Mouse (Mus musculus) kidney, embryonic 14.5 days (tissue): ENCODE measurements around the gene Cbr3. TPM values are rescaled to one million over a fixed set of nuclear protein-coding genes. Genes with fewer than 3 reads are reported as not detected.

ENCODE experiments used
- ATAC-seq: fragments of 200-750 bp; cut with Nextera tagmentation; 2 replicates; pipeline ENCODE4 v1.8.0; 2017; ENCODE audit warnings: moderate number of reproducible peaks, mild to moderate bottlenecking, moderate TSS enrichment, moderate library complexity; ENCODE audit not compliant: low FRiP score, low TSS enrichment
- H3K27ac ChIP-seq: fragments of 300-500 bp; sonication (generic); 2 replicates; pipeline ENCODE4 v1.5.1; 2014; ENCODE audit warnings: low read depth, mild to moderate bottlenecking, low read length, moderate library complexity, mixed read lengths
- H3K27me3 ChIP-seq: fragments of 300-500 bp; sonication (generic); 2 replicates; pipeline ENCODE4 v1.6.1; 2014; ENCODE audit warnings: mild to moderate bottlenecking, low read length; ENCODE audit not compliant: control insufficient read depth, insufficient read depth
- H3K36me3 ChIP-seq: fragments of 300-500 bp; sonication (generic); 2 replicates; pipeline ENCODE4 v1.6.1; 2014; ENCODE audit warnings: low read length, mixed read lengths; ENCODE audit not compliant: control insufficient read depth, insufficient read depth
- H3K4me1 ChIP-seq: fragments of 300-500 bp; sonication (generic); 2 replicates; pipeline ENCODE4 v1.6.1; 2014; ENCODE audit warnings: low read length, mixed read lengths; ENCODE audit not compliant: control insufficient read depth, insufficient read depth
- H3K4me2 ChIP-seq: fragments of 300-500 bp; sonication (generic); replicated peaks from 2 replicates; pipeline ENCODE4 v1.6.1; 2014; ENCODE audit warnings: low read depth, mild to moderate bottlenecking, low read length
- H3K4me3 ChIP-seq: fragments of 300-500 bp; sonication (generic); 2 replicates; pipeline ENCODE4 v1.5.1; 2014; ENCODE audit warnings: mild to moderate bottlenecking, low read length
- H3K9ac ChIP-seq: fragments of 300-500 bp; sonication (generic); 2 replicates; pipeline ENCODE4 v1.6.1; 2014; ENCODE audit warnings: low read depth, mild to moderate bottlenecking, low read length, moderate library complexity
- H3K9me3 ChIP-seq: fragments of 300-500 bp; sonication (generic); 2 replicates; pipeline ENCODE4 v1.6.1; 2016; ENCODE audit warnings: low read length; ENCODE audit not compliant: control insufficient read depth
- WGBS: fragments of 180-500 bp; shearing (Covaris S2); extraction: QIAGEN DNeasy Blood & Tissue Kit; methylation state at CpG from one replicate; pipeline ENCODE4 v1.1.7; 2014; 5-methylcytosine and 5-hydroxymethylcytosine counted together
- polyA plus RNA-seq: library from polyadenylated mRNA; unstranded; fragments of >200 nt; fragmentation: Nextera tagmentation; extraction: Ambion mirVana; gene quantifications from 2 replicates; pipeline ENCODE4 v1.2.1, GENCODE M21; 2014

Cbr3 gene
- polyA plus RNA-seq, 1 experiment from 2014 or later = 4.1 TPM

GRCm38 (mm10) chr16:93707116-93707515, 24.1 kb downstream of the Cbr3 start:
- Histone ChIP-seq H3K27me3 (peaks cover 8% of the 10 kb centered on the region), H3K27ac (no peak overlapping the region), H3K9ac (no peak overlapping the region), H3K4me3 (no peak overlapping the region), H3K4me2 (no peak overlapping the region), H3K9me3 (no peaks in the 10 kb centered on the region), H3K4me1 (no peaks in the 10 kb centered on the region), H3K36me3 (no peaks in the 10 kb centered on the region)
- ATAC-seq = no peak
- WGBS = 89% methylated on average over 7 of the region's 7 CpGs

GRCm38 (mm10) chr16:93709217-93709616, 26.2 kb downstream of the Cbr3 start:
- Histone ChIP-seq H3K4me1 (peaks cover 4% of the 10 kb centered on the region; the same call in 1 of the 2 replicates), H3K9me3 (no peaks in the 10 kb centered on the region), H3K36me3 (no peaks in the 10 kb centered on the region), H3K9ac (no peak overlapping the region), H3K27me3 (peaks cover 13% of the 10 kb centered on the region), H3K27ac (no peak overlapping the region), H3K4me3 (no peak overlapping the region), H3K4me2 (no peak overlapping the region)
- 52% methylated on average over 1 of the region's 1 CpGs for WGBS
- ATAC-seq = no peak

- Histone ChIP-seq H3K27ac (no peak overlapping the region), H3K36me3 (no peaks in the 10 kb centered on the region), H3K4me3 (peak overlapping the region; percentile 64), H3K9ac (peak overlapping the region; percentile 28; the same call in 1 of the 2 replicates), H3K27me3 (peaks cover 13% of the 10 kb centered on the region), H3K4me1 (peaks cover 4% of the 10 kb centered on the region; the same call in 1 of the 2 replicates), H3K9me3 (no peaks in the 10 kb centered on the region), H3K4me2 (peak overlapping the region; percentile 73)
- ATAC-seq = peak; percentile 50
- 0% methylated on average over 11 of the region's 11 CpGs for WGBS
Measured at GRCm38 (mm10) chr16:93710924-93711323, 27.9 kb downstream of the Cbr3 start.

GRCm38 (mm10) chr16:93711411-93712188, 28.6 kb downstream of the Cbr3 start, which contains the start of gene Dop1b:
Gene Dop1b, plus strand, starts transcription at chr16:93711904.
- under 1% methylated on average over 59 of the region's 77 CpGs for WGBS

GRCm38 (mm10) chr16:93712189-93712885, 29.3 kb downstream of the Cbr3 start:
- Histone ChIP-seq H3K9ac (peak overlapping the region; percentile 76), H3K27me3 (peaks cover 5% of the 10 kb centered on the region), H3K4me2 (peak overlapping the region; percentile 73), H3K4me3 (peak overlapping the region; percentile 64), H3K4me1 (peaks cover 4% of the 10 kb centered on the region; the same call in 1 of the 2 replicates), H3K36me3 (no peaks in the 10 kb centered on the region), H3K9me3 (no peaks in the 10 kb centered on the region), H3K27ac (no peak overlapping the region)
- no peak; the same call in 1 of the 2 replicates for ATAC-seq
- WGBS = 10% methylated on average over 31 of the region's 31 CpGs

More at GRCm38 (mm10) chr16:93711411-93712188, 28.6 kb downstream of the Cbr3 start, which contains the start of gene Dop1b:
- peak within 1 kb of the TSS; percentile 76 for H3K9ac ChIP-seq
- H3K36me3 ChIP-seq = no peaks in the 10 kb centered on the region
- peak within 1 kb of the TSS; percentile 73 for H3K4me2 ChIP-seq
- peaks cover 10% of the 10 kb centered on the region for H3K27me3 ChIP-seq
- peak within 1 kb of the TSS; percentile 64 for H3K4me3 ChIP-seq
- ATAC-seq = peak; percentile 96
- H3K9me3 ChIP-seq = no peaks in the 10 kb centered on the region
- no peak within 1 kb of the TSS for H3K27ac ChIP-seq
- peaks cover 4% of the 10 kb centered on the region; the same call in 1 of the 2 replicates for H3K4me1 ChIP-seq

- Histone ChIP-seq H3K9me3 (no peaks in the 10 kb centered on the region), H3K27me3 (peaks cover 5% of the 10 kb centered on the region), H3K27ac (no peak overlapping the region), H3K4me3 (peak overlapping the region; percentile 64), H3K36me3 (no peaks in the 10 kb centered on the region), H3K4me2 (peak overlapping the region; percentile 73), H3K9ac (no peak overlapping the region), H3K4me1 (peaks cover 4% of the 10 kb centered on the region; the same call in 1 of the 2 replicates)
- WGBS = 86% methylated on average over 7 of the region's 7 CpGs
- no peak for ATAC-seq
Measured at GRCm38 (mm10) chr16:93712966-93713365, 30.0 kb downstream of the Cbr3 start.

GRCm38 (mm10) chr16:93714426-93714825, 31.4 kb downstream of the Cbr3 start:
- Histone ChIP-seq H3K4me3 (no peak overlapping the region), H3K9ac (no peak overlapping the region), H3K27me3 (peaks cover 5% of the 10 kb centered on the region), H3K4me1 (peaks cover 4% of the 10 kb centered on the region; the same call in 1 of the 2 replicates), H3K36me3 (no peaks in the 10 kb centered on the region), H3K9me3 (no peaks in the 10 kb centered on the region), H3K4me2 (no peak overlapping the region), H3K27ac (no peak overlapping the region)
- 37% methylated on average over 5 of the region's 5 CpGs for WGBS
- ATAC-seq = no peak

GRCm38 (mm10) chr16:93715826-93716225, 32.8 kb downstream of the Cbr3 start:
- no peaks in the 10 kb centered on the region for H3K36me3 ChIP-seq
- H3K27ac ChIP-seq = no peak overlapping the region
- H3K4me2 ChIP-seq = no peak overlapping the region
- no peak for ATAC-seq
- H3K4me3 ChIP-seq = no peak overlapping the region
- no peak overlapping the region for H3K9ac ChIP-seq
- WGBS = 89% methylated on average over 6 of the region's 6 CpGs
- no peaks in the 10 kb centered on the region for H3K9me3 ChIP-seq
- peaks cover 5% of the 10 kb centered on the region for H3K27me3 ChIP-seq
- H3K4me1 ChIP-seq = peaks cover 4% of the 10 kb centered on the region; the same call in 1 of the 2 replicates
